Mouse (Mus musculus): ENCODE measurements around the gene Olfr1425. TPM values are rescaled to one million over a fixed set of nuclear protein-coding genes. Genes with fewer than 3 reads are reported as not detected.

The Olfr1425 gene
- not detected for polyA plus RNA-seq (2014; fragmentation: Illumina TruSeq; extraction: RNeasy Lipid Tissue Mini Kit (QIAGEN cat#74804); ENCODE audit: low read depth, low replicate concordance)

GRCm38 (mm10) chr19:12077631-12078030, at the start of gene Olfr1425:
TSS of gene Olfr1425 (minus strand) at chr19:12077731.

GRCm38 (mm10) chr19:12123103-12123502, 45.6 kb upstream of the Olfr1425 start, which contains the start of gene Olfr76:
TSS of gene Olfr76 (minus strand) at chr19:12123203.

GRCm38 (mm10) chr19:12115797-12116196, 38.3 kb upstream of the Olfr1425 start, which contains the start of gene Olfr1428:
TSS of gene Olfr1428 (minus strand) at chr19:12115897.

GRCm38 (mm10) chr19:12103234-12103633, 25.7 kb upstream of the Olfr1425 start, which contains the start of gene Olfr1427:
TSS of gene Olfr1427 (minus strand) at chr19:12103334.

GRCm38 (mm10) chr19:12091913-12092312, 14.4 kb upstream of the Olfr1425 start, which contains the start of gene Olfr1426:
TSS of gene Olfr1426 (minus strand) at chr19:12092013.

GRCm38 (mm10) chr19:12062582-12062981, 14.9 kb downstream of the Olfr1425 start, which contains the start of gene Olfr1424:
TSS of gene Olfr1424 (minus strand) at chr19:12062682.

GRCm38 (mm10) chr19:12041217-12041616, 36.3 kb downstream of the Olfr1425 start, which contains the start of gene Olfr1423:
TSS of gene Olfr1423 (minus strand) at chr19:12041317.

Other genes starting within 250 kb of the Olfr1425 start
- gene Olfr1417, start 238.5 kb downstream of the Olfr1425 start, polyA plus RNA-seq (2014; fragmentation: Illumina TruSeq; extraction: RNeasy Lipid Tissue Mini Kit (QIAGEN cat#74804); ENCODE audit: low read depth, low replicate concordance), result not detected
- not detected for gene Olfr1418, start 216.7 kb downstream of the Olfr1425 start, polyA plus RNA-seq (2014; fragmentation: Illumina TruSeq; extraction: RNeasy Lipid Tissue Mini Kit (QIAGEN cat#74804); ENCODE audit: low read depth, low replicate concordance)
- not detected for gene Olfr1419, start 202.6 kb downstream of the Olfr1425 start, polyA plus RNA-seq (2014; fragmentation: Illumina TruSeq; extraction: RNeasy Lipid Tissue Mini Kit (QIAGEN cat#74804); ENCODE audit: low read depth, low replicate concordance)
- not detected for gene Olfr1420, start 191.2 kb downstream of the Olfr1425 start, polyA plus RNA-seq (2014; fragmentation: Illumina TruSeq; extraction: RNeasy Lipid Tissue Mini Kit (QIAGEN cat#74804); ENCODE audit: low read depth, low replicate concordance)
- 16.1 TPM for gene Patl1, start 165.3 kb downstream of the Olfr1425 start, polyA plus RNA-seq (2014; fragmentation: Illumina TruSeq; extraction: RNeasy Lipid Tissue Mini Kit (QIAGEN cat#74804); ENCODE audit: low read depth, low replicate concordance)
- gene Osbp, start 111.8 kb downstream of the Olfr1425 start, polyA plus RNA-seq (2014; fragmentation: Illumina TruSeq; extraction: RNeasy Lipid Tissue Mini Kit (QIAGEN cat#74804); ENCODE audit: low read depth, low replicate concordance), result 19.4 TPM
- not detected for gene Olfr1423, start 36.4 kb downstream of the Olfr1425 start, polyA plus RNA-seq (2014; fragmentation: Illumina TruSeq; extraction: RNeasy Lipid Tissue Mini Kit (QIAGEN cat#74804); ENCODE audit: low read depth, low replicate concordance)
- not detected for gene Olfr1424, start 15.0 kb downstream of the Olfr1425 start, polyA plus RNA-seq (2014; fragmentation: Illumina TruSeq; extraction: RNeasy Lipid Tissue Mini Kit (QIAGEN cat#74804); ENCODE audit: low read depth, low replicate concordance)
- gene Olfr1426, start 14.3 kb upstream of the Olfr1425 start, polyA plus RNA-seq (2014; fragmentation: Illumina TruSeq; extraction: RNeasy Lipid Tissue Mini Kit (QIAGEN cat#74804); ENCODE audit: low read depth, low replicate concordance), result not detected
- not detected for gene Olfr1427, start 25.6 kb upstream of the Olfr1425 start, polyA plus RNA-seq (2014; fragmentation: Illumina TruSeq; extraction: RNeasy Lipid Tissue Mini Kit (QIAGEN cat#74804); ENCODE audit: low read depth, low replicate concordance)
- gene Olfr1428, start 38.2 kb upstream of the Olfr1425 start, polyA plus RNA-seq (2014; fragmentation: Illumina TruSeq; extraction: RNeasy Lipid Tissue Mini Kit (QIAGEN cat#74804); ENCODE audit: low read depth, low replicate concordance), result not detected
- gene Olfr76, start 45.5 kb upstream of the Olfr1425 start, polyA plus RNA-seq (2014; fragmentation: Illumina TruSeq; extraction: RNeasy Lipid Tissue Mini Kit (QIAGEN cat#74804); ENCODE audit: low read depth, low replicate concordance), result not detected
- gene Olfr1555-ps1, start 92.4 kb upstream of the Olfr1425 start, polyA plus RNA-seq (2014; fragmentation: Illumina TruSeq; extraction: RNeasy Lipid Tissue Mini Kit (QIAGEN cat#74804); ENCODE audit: low read depth, low replicate concordance), result not detected
- not detected for gene Olfr1431, start 122.9 kb upstream of the Olfr1425 start, polyA plus RNA-seq (2014; fragmentation: Illumina TruSeq; extraction: RNeasy Lipid Tissue Mini Kit (QIAGEN cat#74804); ENCODE audit: low read depth, low replicate concordance)
- gene Olfr1432, start 154.9 kb upstream of the Olfr1425 start, polyA plus RNA-seq (2014; fragmentation: Illumina TruSeq; extraction: RNeasy Lipid Tissue Mini Kit (QIAGEN cat#74804); ENCODE audit: low read depth, low replicate concordance), result not detected
- not detected for gene Olfr262, start 163.9 kb upstream of the Olfr1425 start, polyA plus RNA-seq (2014; fragmentation: Illumina TruSeq; extraction: RNeasy Lipid Tissue Mini Kit (QIAGEN cat#74804); ENCODE audit: low read depth, low replicate concordance)
- gene Olfr235, start 183.3 kb upstream of the Olfr1425 start, polyA plus RNA-seq (2014; fragmentation: Illumina TruSeq; extraction: RNeasy Lipid Tissue Mini Kit (QIAGEN cat#74804); ENCODE audit: low read depth, low replicate concordance), result not detected
- gene Olfr1434, start 202.1 kb upstream of the Olfr1425 start, polyA plus RNA-seq (2014; fragmentation: Illumina TruSeq; extraction: RNeasy Lipid Tissue Mini Kit (QIAGEN cat#74804); ENCODE audit: low read depth, low replicate concordance), result not detected
- gene Olfr1436, start 221.4 kb upstream of the Olfr1425 start, polyA plus RNA-seq (2014; fragmentation: Illumina TruSeq; extraction: RNeasy Lipid Tissue Mini Kit (QIAGEN cat#74804); ENCODE audit: low read depth, low replicate concordance), result not detected
- not detected for gene Olfr1437, start 247.4 kb upstream of the Olfr1425 start, polyA plus RNA-seq (2014; fragmentation: Illumina TruSeq; extraction: RNeasy Lipid Tissue Mini Kit (QIAGEN cat#74804); ENCODE audit: low read depth, low replicate concordance)